Mouse (Mus musculus) stomach, embryonic 14.5 days (tissue): ENCODE data around the gene Wdr31. TPM values are rescaled to one million over a fixed set of nuclear protein-coding genes. Genes with fewer than 3 reads are reported as not detected.

Experiments
- ATAC-seq: fragments of 200-750 bp; cut with Nextera tagmentation; 2 replicates; pipeline ENCODE4 v1.8.0; 2017; ENCODE audit warnings: low read depth, moderate TSS enrichment; ENCODE audit not compliant: insufficient number of reproducible peaks, insufficient read depth, low FRiP score
- H3K27ac ChIP-seq: fragments of 300-500 bp; sonication (generic); 2 replicates; pipeline ENCODE4 v1.5.1; 2014; ENCODE audit warnings: mild to moderate bottlenecking, low read length, moderate library complexity, mixed read lengths
- H3K27me3 ChIP-seq: fragments of 300-500 bp; sonication (generic); 2 replicates; pipeline ENCODE4 v1.6.1; 2014; ENCODE audit warnings: low read length, control low read depth, mixed read lengths; ENCODE audit not compliant: control insufficient read depth, insufficient read depth
- H3K36me3 ChIP-seq: fragments of 300-500 bp; sonication (generic); 2 replicates; pipeline ENCODE4 v1.6.1; 2014; ENCODE audit warnings: mild to moderate bottlenecking, control low read depth, low read length, moderate library complexity, mixed read lengths; ENCODE audit not compliant: control insufficient read depth, insufficient read depth
- H3K4me1 ChIP-seq: fragments of 300-500 bp; sonication (generic); 2 replicates; pipeline ENCODE4 v1.6.1; 2014; ENCODE audit warnings: low read length, control low read depth, mixed read lengths; ENCODE audit not compliant: control insufficient read depth, insufficient read depth
- H3K4me2 ChIP-seq: fragments of 300-500 bp; sonication (generic); replicated peaks from 2 replicates; pipeline ENCODE4 v1.6.1; 2014; ENCODE audit warnings: low read depth, low read length, control low read depth
- H3K4me3 ChIP-seq: fragments of 300-500 bp; sonication (generic); 2 replicates; pipeline ENCODE4 v1.5.1; 2014; ENCODE audit warnings: low read depth, low read length, control low read depth
- H3K9ac ChIP-seq: fragments of 300-500 bp; sonication (generic); replicated peaks from 2 replicates; pipeline ENCODE4 v1.6.1; 2014; ENCODE audit warnings: low read depth, mild to moderate bottlenecking, control low read depth, low read length, moderate library complexity, mixed read lengths
- H3K9me3 ChIP-seq: fragments of 300-500 bp; sonication (generic); 2 replicates; pipeline ENCODE4 v1.6.1; 2016; ENCODE audit warnings: low read depth, low read length, control low read depth; ENCODE audit not compliant: control insufficient read depth
- WGBS: fragments of 180-500 bp; shearing (Covaris S2); extraction: QIAGEN DNeasy Blood & Tissue Kit; methylation state at CpG from one replicate; pipeline ENCODE4 v1.1.7; 2014; 5-methylcytosine and 5-hydroxymethylcytosine counted together
- polyA plus RNA-seq: library from polyadenylated mRNA; unstranded; fragments of >200 nt; fragmentation: Nextera tagmentation; extraction: Ambion mirVana; gene quantifications from 2 replicates; pipeline ENCODE4 v1.2.1, GENCODE M21; 2014

Wdr31 gene
- polyA plus RNA-seq: 10.9 and 11.0 TPM in 2 replicates

- Histone ChIP-seq H3K9me3 (no peaks in the 10 kb centered on the region), H3K4me1 (no peaks in the 10 kb centered on the region), H3K27me3 (no peaks in the 10 kb centered on the region), H3K36me3 (no peaks in the 10 kb centered on the region), H3K4me3 (peak within 1 kb of the TSS; percentile 70), H3K4me2 (peak within 1 kb of the TSS; percentile 71), H3K9ac (peak within 1 kb of the TSS; percentile 64; the same call in 1 of the 2 replicates), H3K27ac (no peak within 1 kb of the TSS)
- WGBS: under 1% methylated on average over 30 of the region's 30 CpGs
- peak; percentile 90 for ATAC-seq
These were observed at the start of gene Wdr31 for GRCm38 (mm10) chr4:62470598-62471051. TSS of gene Wdr31 (minus strand) at chr4:62470896.

GRCm38 (mm10) chr4:62519849-62520233 lies 49.1 kb upstream of the Wdr31 start, which contains the start of gene Alad:
TSS of gene Alad (minus strand) at chr4:62519918.
- H3K27ac ChIP-seq: peak within 1 kb of the TSS; percentile 92
- H3K27me3 ChIP-seq: no peaks in the 10 kb centered on the region
- H3K4me1 ChIP-seq: peaks cover 35% of the 10 kb centered on the region
- peak within 1 kb of the TSS; percentile 67 for H3K4me2 ChIP-seq
- no peaks in the 10 kb centered on the region for H3K9me3 ChIP-seq
- H3K9ac ChIP-seq: peak within 1 kb of the TSS; percentile 65
- ATAC-seq: peak; percentile 87; the same call in 1 of the 2 replicates
- under 1% methylated on average over 37 of the region's 37 CpGs for WGBS
- H3K36me3 ChIP-seq: peaks cover 8% of the 10 kb centered on the region
- H3K4me3 ChIP-seq: peak within 1 kb of the TSS; percentile 69

DNA sequence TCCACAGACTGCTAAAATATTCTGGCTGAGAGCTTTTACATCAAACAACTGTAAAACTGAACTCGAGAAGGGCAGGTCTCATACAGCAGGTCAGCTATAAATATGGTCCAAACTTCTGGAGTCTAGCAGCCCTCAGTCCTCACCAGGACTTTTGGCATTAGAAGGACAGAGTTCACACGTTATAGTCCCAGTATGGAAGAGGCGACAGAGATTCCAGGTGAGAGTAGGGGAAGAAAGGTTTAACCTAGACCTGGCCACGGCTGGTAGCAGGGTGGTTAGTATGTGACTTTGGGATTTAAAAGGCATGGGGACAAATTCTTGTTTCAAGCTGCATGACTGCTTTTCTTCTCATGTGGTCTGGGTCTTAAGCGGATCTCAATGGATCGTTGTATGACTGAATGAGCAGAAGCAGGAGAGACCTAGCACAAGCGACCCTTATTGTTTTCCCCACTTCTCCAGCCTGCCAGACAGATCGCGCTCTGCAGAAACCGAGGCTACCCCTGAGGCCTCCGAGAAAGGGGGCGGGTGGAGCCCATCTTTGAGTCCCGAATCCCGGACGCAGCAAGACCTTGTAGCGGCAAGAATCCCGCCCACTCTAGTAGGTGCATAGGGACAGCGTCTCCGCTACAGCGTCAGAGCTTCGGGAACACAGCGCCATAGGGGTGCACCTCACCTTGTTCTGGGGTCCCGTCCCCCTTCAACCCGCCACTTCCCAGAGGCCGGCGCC lies 48.6 kb upstream of the Wdr31 start:
- Histone ChIP-seq H3K27ac (peak overlapping the region; percentile 92), H3K36me3 (peaks cover 8% of the 10 kb centered on the region), H3K9me3 (no peaks in the 10 kb centered on the region), H3K9ac (peak overlapping the region; percentile 65), H3K4me3 (peak overlapping the region; percentile 69), H3K4me2 (peak overlapping the region; percentile 67), H3K27me3 (no peaks in the 10 kb centered on the region), H3K4me1 (peaks cover 35% of the 10 kb centered on the region)
- ATAC-seq: peak; percentile 66
- WGBS: 1% methylated on average over 26 of the region's 26 CpGs

DNA sequence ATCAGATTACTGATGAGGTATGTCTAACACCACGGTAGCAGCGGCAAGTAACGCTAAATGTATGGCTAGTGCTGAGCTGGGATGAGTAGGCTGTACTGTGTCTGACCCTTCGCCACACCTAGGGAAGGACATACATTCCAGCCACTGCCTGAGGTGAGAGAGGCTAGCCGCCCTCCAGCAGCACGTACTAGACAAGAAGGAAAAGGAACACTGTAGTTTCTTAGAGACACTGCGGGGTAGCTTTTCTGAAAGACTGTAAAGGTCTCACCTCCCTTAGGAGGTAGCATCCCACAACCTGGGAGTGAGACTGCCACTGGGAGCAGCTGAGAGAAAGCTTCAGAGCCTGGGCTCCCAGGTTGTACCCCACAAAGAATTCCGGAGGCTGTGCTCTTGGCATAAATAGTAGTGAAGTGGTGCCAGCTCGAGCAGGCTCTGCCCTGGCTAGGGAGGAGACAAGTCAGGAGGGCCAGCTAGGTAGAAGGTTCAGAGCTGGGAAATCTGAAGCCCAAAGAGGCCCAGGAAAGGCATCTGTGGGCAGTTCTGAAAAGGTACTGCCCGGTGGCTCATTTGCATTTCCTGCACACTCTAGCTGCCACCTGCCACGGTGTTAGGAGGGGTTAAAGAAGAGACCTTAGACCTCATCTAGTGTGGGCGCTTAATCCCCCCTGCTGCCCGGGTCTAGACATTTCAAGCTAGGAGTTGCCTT lies 47.9 kb upstream of the Wdr31 start:
- Histone ChIP-seq H3K4me2 (peak overlapping the region; percentile 67), H3K4me1 (peaks cover 30% of the 10 kb centered on the region), H3K9me3 (no peaks in the 10 kb centered on the region), H3K4me3 (peak overlapping the region; percentile 69), H3K36me3 (peaks cover 11% of the 10 kb centered on the region), H3K27ac (peak overlapping the region; percentile 92), H3K27me3 (no peaks in the 10 kb centered on the region), H3K9ac (peak overlapping the region; percentile 65)
- ATAC-seq: peak; percentile 20; the same call in 1 of the 2 replicates
- WGBS: 32% methylated on average over 13 of the region's 13 CpGs

DNA sequence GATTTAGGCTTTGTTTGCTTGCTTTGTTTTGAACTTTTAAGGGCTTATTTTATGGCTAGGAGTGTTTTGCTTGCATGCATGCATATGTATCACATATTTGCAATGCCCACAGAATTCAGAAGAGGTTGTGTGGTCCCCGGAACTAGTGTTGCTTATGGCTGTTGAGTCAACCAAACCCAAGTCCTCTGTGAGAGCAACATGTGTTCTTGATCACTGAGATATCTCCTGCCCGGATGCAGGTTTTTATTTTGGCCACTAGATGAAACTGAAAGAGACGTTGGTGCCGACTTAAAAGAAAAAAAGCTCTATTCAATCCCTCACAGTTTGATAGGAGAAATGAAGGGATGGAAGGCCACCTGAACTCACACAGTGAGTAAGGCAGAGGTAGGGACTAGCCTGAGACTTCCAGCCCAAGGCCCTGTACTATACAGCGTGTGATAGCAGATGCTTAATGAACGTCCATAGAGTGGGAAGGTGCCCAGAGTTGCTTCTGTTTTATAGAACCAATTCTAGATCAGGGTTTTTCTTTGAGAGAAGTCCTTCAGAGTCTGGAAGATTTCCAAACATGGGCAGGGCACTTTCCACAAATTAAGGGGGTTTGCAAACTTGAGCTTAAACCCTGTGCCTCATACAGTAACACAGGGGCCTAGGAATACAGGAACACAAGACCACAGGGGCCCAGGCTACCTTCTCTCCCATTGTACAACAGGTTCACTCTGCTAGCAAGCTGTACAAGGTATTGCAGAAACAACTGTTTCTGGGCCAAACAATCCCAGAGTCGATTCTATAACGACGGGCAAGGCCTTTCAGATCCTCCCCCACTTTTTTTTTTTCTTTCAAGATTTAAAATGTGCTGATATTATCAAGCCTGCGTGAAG lies 47.1 kb upstream of the Wdr31 start:
- Histone ChIP-seq H3K9me3 (no peaks in the 10 kb centered on the region), H3K4me3 (peak overlapping the region; percentile 69), H3K27me3 (no peaks in the 10 kb centered on the region), H3K36me3 (peaks cover 16% of the 10 kb centered on the region), H3K27ac (peak overlapping the region; percentile 92; the same call in 1 of the 2 replicates), H3K4me1 (peaks cover 30% of the 10 kb centered on the region), H3K4me2 (peak overlapping the region; percentile 67), H3K9ac (peak overlapping the region; percentile 65; the same call in 1 of the 2 replicates)
- no peak for ATAC-seq
- 66% methylated on average over 10 of the region's 10 CpGs for WGBS

DNA sequence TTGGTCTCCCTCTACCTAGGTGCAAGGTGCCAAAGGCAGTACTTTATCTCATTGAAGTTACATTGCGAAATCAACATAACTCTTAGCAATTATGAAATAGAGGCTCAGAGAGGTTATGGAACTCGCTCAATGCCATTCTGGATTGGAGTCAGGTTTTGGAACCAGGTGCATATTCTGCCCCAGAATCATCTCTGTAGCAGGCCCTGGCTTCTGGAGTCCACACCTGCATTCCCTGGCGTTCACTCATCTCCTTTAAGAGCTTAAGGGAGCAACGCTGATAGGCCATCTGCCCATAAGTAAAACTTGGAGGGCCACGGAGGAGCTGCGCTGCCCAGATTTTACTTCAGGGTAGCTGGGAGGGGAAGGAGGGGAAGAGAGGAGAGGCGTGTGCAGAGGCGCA lies 46.4 kb upstream of the Wdr31 start:
- ATAC-seq: no peak
- WGBS: 80% methylated on average over 8 of the region's 8 CpGs
- H3K4me3 ChIP-seq: no peak overlapping the region
- H3K9me3 ChIP-seq: no peaks in the 10 kb centered on the region
- H3K27me3 ChIP-seq: no peaks in the 10 kb centered on the region
- peaks cover 19% of the 10 kb centered on the region for H3K36me3 ChIP-seq
- H3K4me2 ChIP-seq: peak overlapping the region; percentile 11; the same call in 1 of the 2 replicates
- peak overlapping the region; percentile 49; the same call in 1 of the 2 replicates for H3K27ac ChIP-seq
- no peak overlapping the region for H3K9ac ChIP-seq
- H3K4me1 ChIP-seq: peaks cover 30% of the 10 kb centered on the region

- ATAC-seq: peak; percentile 66; the same call in 1 of the 2 replicates
- no peaks in the 10 kb centered on the region for H3K27me3 ChIP-seq
- H3K9me3 ChIP-seq: no peaks in the 10 kb centered on the region
- H3K9ac ChIP-seq: no peak overlapping the region
- H3K4me3 ChIP-seq: no peak overlapping the region
- peak overlapping the region; percentile 45; the same call in 1 of the 2 replicates for H3K27ac ChIP-seq
- 71% methylated on average over 1 of the region's 1 CpGs for WGBS
- H3K4me2 ChIP-seq: peak overlapping the region; percentile 11; the same call in 1 of the 2 replicates
- H3K36me3 ChIP-seq: peaks cover 24% of the 10 kb centered on the region
- H3K4me1 ChIP-seq: peaks cover 30% of the 10 kb centered on the region
These were observed 45.9 kb upstream of the Wdr31 start for GRCm38 (mm10) chr4:62516579-62516978.
